In genomic region chr2:14342309-14342839, GRCm38 (mm10) we compare ENCODE assay signal across 11 mouse cellular contexts. TPM values are rescaled to one million over a fixed set of nuclear protein-coding genes. Genes with fewer than 3 reads are reported as not detected.
DNase-seq lines count a peak whose midpoint lies in the region; ATAC-seq lines count a peak whose summit lies in the region.
"Had no signal": no experiment of that assay in that cellular context is flagged by ENCODE, and none has a peak within 500 bp of the region (broad histone marks: within the 10 kb centered on the region; RNA-seq: fewer than 3 reads in every experiment).

No protein-coding gene starts in this region.

- no peaks in the 10 kb centered on the region for H3K36me3 ChIP-seq in hindbrain, embryonic 15.5 days
- no peaks in the 10 kb centered on the region for H3K36me3 ChIP-seq in hindbrain, embryonic 10.5 days
- no peaks in the 10 kb centered on the region for H3K36me3 ChIP-seq in neural tube, embryonic 15.5 days

- no peak overlapping the region for H3K9ac ChIP-seq in hindbrain, embryonic 15.5 days
- H3K9ac ChIP-seq in neural tube, embryonic 15.5 days (replicated peaks) = no peak overlapping the region
- H3K9ac ChIP-seq: forebrain, embryonic 13.5 days had no signal

- 86% methylated on average over 8 of the region's 8 CpGs for WGBS in hindbrain, embryonic 15.5 days
- WGBS in hindbrain, embryonic 10.5 days = 92% methylated on average over 8 of the region's 8 CpGs
- 86% methylated on average over 8 of the region's 8 CpGs for WGBS in neural tube, embryonic 15.5 days

- H3K27ac ChIP-seq in hindbrain, embryonic 15.5 days (replicated peaks) = peak overlapping the region; percentile 62; the same call in 1 of the 2 replicates
- H3K27ac ChIP-seq in hindbrain, embryonic 10.5 days = no peak overlapping the region
- H3K27ac ChIP-seq in neural tube, embryonic 15.5 days (replicated peaks) = peak overlapping the region; percentile 52
- H3K27ac ChIP-seq: forebrain, embryonic 13.5 days had no signal

- 0 out of 2 replicates have a peak overlapping the region, but pooled peaks have one; percentile 1 for H3K4me2 ChIP-seq in hindbrain, embryonic 15.5 days
- no peak overlapping the region for H3K4me2 ChIP-seq in neural tube, embryonic 15.5 days
- H3K4me2 ChIP-seq: forebrain, embryonic 13.5 days had no signal

- no peaks in the 10 kb centered on the region for H3K27me3 ChIP-seq in hindbrain, embryonic 15.5 days
- H3K27me3 ChIP-seq in hindbrain, embryonic 10.5 days (ENCODE audit: insufficient read depth, poor library complexity, severe bottlenecking) = no peaks in the 10 kb centered on the region
- H3K27me3 ChIP-seq in neural tube, embryonic 15.5 days (replicated peaks) = no peaks in the 10 kb centered on the region
- H3K27me3 ChIP-seq: forebrain, embryonic 13.5 days had no signal

- ATAC-seq in cerebellum, adult (ENCODE audit: insufficient number of reproducible peaks, low FRiP score, low TSS enrichment) = peak; percentile 34; the same call in 1 of the 2 replicates
- no peak for ATAC-seq in hindbrain, embryonic 15.5 days (ENCODE audit: low FRiP score, low read depth)
- ATAC-seq in neural tube, embryonic 15.5 days (ENCODE audit: low FRiP score) = no peak
- ATAC-seq in erythroid progenitor cell, adult 5-6 weeks (replicated peaks; ENCODE audit: low FRiP score, poor library complexity, severe bottlenecking) = no peak

- DNase-seq in cerebellum, adult 18-20 months = no peak
- no peak for DNase-seq in hindbrain, embryonic 10.5 days (ENCODE audit: low spot score)
- no peak for DNase-seq in neural tube, embryonic 10.5 days (ENCODE audit: extremely low spot score, low spot score)
- peak; percentile 47 for DNase-seq in urinary bladder, postnatal 14 days (ENCODE audit: low spot score)

- H3K9me3 ChIP-seq in hindbrain, embryonic 15.5 days = no peaks in the 10 kb centered on the region
- H3K9me3 ChIP-seq in hindbrain, embryonic 10.5 days = no peaks in the 10 kb centered on the region
- H3K9me3 ChIP-seq in neural tube, embryonic 15.5 days (replicated peaks) = no peaks in the 10 kb centered on the region
- H3K9me3 ChIP-seq: forebrain, embryonic 13.5 days had no signal

- H3K4me1 ChIP-seq in hindbrain, embryonic 15.5 days (replicated peaks) = 0 out of 2 replicates have a peak, but pooled peaks cover 4% of the 10 kb centered on the region
- H3K4me1 ChIP-seq in hindbrain, embryonic 10.5 days (replicated peaks) = no peaks in the 10 kb centered on the region
- H3K4me1 ChIP-seq in neural tube, embryonic 15.5 days = no peaks in the 10 kb centered on the region
- H3K4me1 ChIP-seq: forebrain, embryonic 13.5 days had no signal

- H3K4me3 ChIP-seq in hindbrain, embryonic 15.5 days = no peak overlapping the region
- H3K4me3 ChIP-seq in hindbrain, embryonic 10.5 days = no peak overlapping the region
- H3K4me3 ChIP-seq in neural tube, embryonic 15.5 days (replicated peaks) = no peak overlapping the region
- H3K4me3 ChIP-seq: forebrain, embryonic 13.5 days; myocyte had no signal

RNA-seq across cellular contexts. Expression of gene Slc39a12, which starts 45.7 kb away (rescaled TPM):
- 2.3 and 4.4 TPM in 2 replicates for polyA plus RNA-seq in hindbrain, embryonic 15.5 days (2015; fragmentation: Nextera tagmentation; extraction: Ambion mirVana)
- 0.83 and 0.89 TPM in 2 replicates for polyA plus RNA-seq in hindbrain, embryonic 10.5 days (2016; fragmentation: Nextera tagmentation; extraction: Ambion mirVana)
- 3.1 TPM in 2 replicates for polyA plus RNA-seq in neural tube, embryonic 15.5 days (2015; fragmentation: Nextera tagmentation; extraction: Ambion mirVana)
- total RNA-seq in erythroid progenitor cell, adult 5-6 weeks (2015; ENCODE audit: low replicate concordance) = not detected in 2 replicates
- total RNA-seq in erythroid progenitor cell, adult 5-6 weeks (2017; ENCODE audit: low replicate concordance) = 0.26 TPM in 1 of 2 replicates, not detected in the other
- total RNA-seq: common myeloid progenitor, adult 5-6 weeks had no signal
